Mouse (Mus musculus) induced T-regulatory cell, adult 2 months (primary cell): ENCODE data around the gene Jpt1.
"Not testable (repeated sequence)": the region's sequence is repeated elsewhere in the genome, so short reads cannot be mapped to it uniquely, and the experiment has no call there.

Experiments
- DNase-seq: peaks from one replicate; pipeline ENCODE4 v3.0.0-alpha.2; 2012; ENCODE audit warnings: low read depth

Gene Jpt1

DNA sequence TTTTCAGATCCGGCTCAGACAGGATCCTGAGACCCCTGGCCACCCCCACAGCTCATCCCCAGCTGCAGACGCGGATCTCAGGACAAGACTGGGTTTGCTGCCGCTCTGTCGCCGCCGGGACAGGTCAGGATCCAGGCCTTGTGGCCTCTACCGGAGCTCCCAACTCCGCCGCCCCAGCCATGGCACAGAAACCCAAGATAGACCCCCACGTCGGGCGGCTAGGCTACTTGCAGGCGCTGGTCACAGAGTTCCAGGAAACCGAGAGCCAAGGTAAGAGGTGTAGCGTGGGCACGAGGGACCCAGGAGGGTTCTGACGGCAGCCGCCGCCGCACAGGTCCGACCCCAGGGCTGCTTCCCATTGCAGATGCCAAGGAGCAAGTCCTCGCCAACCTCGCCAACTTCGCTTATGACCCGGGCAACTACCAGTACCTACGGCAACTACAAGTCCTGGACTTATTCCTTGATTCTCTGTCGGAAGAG, 38.4 kb downstream of the Jpt1 start:
- no peak for DNase-seq

DNA sequence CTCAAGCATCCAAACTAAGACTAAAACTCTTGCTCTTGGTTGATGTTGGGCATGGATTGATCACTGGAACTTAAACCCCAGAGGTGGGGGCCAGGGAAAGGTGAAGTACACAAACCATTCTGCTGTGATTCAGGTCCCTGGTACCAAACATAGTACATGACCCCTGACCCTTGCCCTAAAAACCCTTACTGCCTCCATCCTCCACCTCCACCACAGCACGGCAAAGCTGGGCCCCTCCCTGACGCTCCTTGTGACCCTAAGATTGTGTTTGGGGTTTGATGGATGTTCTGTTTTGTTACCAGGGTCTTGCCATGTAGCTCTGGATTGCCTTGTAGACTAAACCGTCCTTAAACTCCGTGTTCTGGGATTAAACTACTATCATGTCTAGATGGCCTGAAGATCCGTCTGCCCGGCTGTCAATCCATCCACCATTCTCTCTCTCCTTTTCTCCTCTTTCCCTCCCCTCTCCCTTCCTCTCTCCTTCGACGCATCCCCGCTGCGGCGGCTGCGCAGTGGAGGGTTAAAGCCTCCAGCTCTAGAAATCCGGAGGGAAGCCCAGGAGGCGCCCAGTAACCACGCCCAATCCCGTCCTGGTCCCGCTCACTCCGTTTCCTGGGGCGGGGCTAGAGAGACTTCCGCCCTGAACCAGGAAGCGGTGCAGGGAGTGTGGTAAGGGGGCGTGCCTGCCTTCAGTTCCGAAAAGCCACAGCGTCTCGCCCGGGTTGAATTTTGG, 39.0 kb downstream of the Jpt1 start, which contains the start of gene Armc7:
Gene Armc7, plus strand, starts transcription at position 643 of the 733 bp plus-strand sequence.
- DNase-seq, result peak; percentile 98

DNA sequence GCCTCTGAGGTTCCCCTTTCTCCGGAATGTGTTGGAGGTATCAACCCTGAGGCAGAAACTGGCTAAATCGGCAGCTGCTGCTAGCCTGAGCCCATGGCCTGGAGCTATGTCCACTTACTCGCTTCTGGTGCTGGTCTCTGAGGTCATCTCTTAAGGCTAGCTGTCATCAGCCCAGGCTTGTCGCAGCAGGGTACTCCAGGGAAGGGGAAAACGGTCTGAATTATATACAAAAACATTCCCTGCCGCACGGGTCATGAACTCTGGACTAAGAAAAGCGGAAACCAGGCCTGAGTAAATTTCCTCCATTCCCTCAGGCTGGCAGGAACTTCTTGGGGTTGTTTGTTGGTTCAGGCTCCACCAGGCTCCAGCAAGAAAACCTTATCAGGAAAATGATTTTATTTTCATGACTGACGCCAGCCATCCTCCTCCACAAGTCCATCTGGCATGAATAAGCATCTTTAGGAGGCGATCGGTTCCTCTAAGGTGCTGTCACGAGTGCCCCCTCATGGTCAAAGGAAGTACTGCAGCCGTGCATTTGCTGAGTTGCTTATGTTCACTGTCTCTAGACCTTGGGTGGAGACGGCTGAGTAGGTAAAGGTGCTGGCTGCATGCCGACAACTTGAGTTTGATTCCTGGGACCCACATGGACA, 40.4 kb downstream of the Jpt1 start:
- peak; percentile 97 for DNase-seq

DNA sequence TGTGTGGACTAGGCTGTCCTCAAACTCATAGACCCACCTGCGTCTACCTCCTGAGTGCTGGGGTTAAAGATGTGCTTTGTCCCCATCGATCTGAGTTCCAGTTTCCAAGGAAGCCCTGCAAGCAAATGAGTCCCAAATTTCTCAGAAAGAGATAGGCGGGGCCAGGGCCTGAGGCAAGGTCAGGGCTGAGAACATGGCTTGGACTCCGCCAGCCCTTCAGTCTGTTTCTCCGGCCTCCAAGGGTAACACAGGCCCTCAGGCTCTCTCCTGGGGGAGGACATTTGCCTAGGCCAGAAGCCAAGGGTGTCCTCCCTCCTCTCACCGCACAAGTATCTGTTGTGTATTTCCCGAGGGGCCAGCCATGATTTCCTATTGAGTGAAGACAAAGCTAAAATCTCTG, 42.0 kb downstream of the Jpt1 start:
- DNase-seq, result no peak

DNA sequence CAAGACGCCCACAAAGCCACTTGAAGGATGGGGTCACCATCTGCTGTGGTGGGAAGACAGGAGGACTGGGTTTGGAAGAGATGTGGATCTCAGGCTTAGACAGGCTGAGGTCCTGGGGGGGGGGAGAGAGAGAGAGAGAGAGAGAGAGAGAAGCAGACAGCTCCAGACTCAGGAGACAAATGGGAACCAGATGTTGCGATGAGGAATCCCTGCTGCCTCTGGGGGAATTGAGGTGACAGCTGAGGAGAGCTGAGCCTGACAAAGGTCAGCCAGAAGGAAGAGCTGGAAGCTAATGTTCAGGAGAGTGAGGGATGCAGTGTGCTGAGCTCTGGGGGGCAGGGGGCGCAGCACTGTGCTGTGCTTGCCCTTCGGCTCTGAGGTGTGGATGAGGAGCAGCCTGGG, 47.0 kb downstream of the Jpt1 start:
- no peak for DNase-seq

DNA sequence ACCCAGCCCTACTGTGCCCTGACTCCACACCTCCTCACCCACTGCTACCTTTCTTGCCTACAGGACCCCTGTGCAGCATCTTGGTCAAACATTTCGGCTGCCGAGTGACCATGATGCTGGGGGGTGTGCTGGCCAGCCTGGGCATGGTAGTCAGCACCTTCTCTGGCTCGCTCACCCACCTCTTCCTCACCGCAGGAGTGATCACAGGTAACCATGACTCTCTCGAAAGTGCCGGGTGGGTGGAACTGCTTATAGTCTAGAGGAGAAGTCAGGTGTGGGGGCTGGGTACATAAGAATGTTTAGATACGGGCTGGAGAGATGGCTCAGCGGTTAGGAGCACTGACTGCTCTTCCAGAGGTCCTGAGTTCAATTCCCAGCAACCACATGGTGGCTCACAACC, 49.3 kb downstream of the Jpt1 start:
- DNase-seq, result peak; percentile 44

DNA sequence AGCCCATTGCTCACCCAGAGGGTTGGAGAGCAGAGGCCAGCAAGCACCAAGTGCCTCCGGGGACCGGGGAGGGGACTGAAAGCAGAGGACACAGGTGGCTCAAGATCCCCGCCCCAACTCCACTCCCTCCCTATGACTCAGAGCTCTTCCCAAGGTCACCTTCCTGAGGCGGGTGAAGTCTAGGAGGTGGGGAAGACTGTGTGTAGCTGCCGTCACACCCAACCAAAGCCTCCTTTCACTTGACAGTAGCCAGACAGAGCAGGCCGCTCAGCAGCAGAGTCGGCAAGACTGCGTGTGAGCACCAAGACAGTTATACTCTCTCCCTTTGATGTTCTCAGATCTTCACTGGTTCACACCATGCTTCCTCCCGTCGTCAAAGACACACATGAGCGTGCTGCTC, 50.8 kb downstream of the Jpt1 start:
- DNase-seq, result peak; percentile 52

DNA sequence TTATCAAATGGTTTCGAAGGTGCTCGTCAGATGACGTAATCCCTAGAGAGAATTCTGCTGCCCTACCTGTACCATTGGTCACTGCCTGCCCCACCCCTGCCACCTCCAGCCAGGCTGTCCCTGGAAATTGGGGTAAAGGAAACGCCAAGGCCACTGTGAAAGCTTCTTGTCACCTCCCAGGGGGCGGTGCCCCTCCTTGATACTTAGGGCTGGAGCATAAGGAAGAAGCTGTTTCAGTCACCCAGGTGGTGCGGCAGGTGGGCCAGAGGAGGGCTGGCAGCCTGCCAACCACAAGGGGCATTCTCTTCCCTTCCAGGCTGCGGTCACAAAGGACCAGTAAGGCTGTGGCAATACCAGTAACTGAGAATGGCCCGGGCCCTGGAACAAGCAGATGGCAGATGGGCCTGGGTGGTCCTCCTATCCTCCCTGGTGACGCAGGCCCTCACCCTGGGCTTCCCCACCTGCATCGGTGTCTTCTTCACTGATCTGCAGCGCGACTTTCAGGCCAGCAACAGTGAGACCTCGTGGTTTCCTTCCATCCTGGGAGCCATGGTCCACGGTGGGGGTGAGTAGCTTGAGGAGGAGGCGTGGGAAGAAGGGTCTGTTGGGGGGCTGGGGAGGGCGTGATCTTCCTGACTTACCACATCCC, 51.8 kb downstream of the Jpt1 start, which contains the start of gene Slc16a5:
Gene Slc16a5, plus strand, starts transcription at position 232 of the 649 bp plus-strand sequence.
- DNase-seq, result no peak

DNA sequence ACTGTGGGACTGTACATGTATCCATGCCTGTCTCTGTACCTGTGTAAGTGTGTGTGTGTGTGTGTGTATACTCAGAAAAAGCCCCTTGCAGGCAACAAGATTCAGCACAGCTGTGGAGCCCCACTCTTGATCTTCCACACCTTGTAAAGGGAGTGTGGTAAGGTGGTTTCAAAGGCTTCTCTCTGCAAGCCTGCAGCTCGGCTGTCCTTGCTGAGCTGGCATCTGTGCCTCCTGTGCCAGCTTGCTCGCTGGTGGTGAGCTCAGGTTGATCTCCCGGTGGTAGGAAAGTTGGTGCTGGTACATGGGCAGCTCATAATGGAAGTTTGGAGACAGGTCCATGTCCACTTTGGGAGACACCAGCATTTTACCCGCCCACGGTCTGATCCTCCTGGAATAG, 52.3 kb downstream of the Jpt1 start:
- peak; percentile 37 for DNase-seq

DNA sequence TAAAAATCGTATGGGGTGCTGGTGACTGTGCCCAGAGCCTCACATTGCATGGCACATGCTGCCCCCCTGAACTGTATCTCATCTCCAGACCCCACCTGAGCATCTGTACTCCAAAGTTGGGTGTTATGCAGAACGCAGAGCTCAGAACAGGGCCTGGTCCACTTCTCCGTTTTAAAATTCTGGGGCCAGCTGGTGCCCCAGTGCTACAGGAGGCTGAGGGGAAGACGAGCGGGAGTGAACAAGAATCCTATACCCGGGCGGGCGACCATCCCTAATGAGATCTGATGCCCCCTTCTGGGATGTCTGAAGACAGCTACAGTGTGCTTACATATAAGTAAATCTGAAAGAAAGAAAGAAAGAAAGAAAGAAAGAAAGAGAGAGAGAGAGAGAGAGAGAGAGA, 53.2 kb downstream of the Jpt1 start:
- DNase-seq, result no peak

DNA sequence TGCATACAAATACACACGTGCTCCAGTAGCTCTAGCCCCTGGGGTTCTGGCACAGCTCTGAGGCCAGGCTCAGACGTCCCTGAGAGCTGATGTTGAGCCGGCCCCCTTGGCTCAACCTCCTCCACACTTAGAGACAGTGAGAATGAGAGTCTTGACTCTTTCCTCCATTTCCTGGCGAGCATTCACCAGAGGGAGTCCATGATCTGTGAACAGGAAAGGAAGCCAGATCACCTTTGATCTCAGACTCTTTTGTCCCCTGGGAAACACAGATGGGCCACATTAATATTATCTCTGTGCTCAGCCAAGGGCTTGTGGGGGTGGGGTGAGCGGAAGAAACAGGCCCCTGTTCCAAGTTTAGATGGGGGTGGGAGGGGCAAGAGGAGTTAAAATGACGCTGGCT, 56.8 kb downstream of the Jpt1 start:
- DNase-seq, result no peak

DNA sequence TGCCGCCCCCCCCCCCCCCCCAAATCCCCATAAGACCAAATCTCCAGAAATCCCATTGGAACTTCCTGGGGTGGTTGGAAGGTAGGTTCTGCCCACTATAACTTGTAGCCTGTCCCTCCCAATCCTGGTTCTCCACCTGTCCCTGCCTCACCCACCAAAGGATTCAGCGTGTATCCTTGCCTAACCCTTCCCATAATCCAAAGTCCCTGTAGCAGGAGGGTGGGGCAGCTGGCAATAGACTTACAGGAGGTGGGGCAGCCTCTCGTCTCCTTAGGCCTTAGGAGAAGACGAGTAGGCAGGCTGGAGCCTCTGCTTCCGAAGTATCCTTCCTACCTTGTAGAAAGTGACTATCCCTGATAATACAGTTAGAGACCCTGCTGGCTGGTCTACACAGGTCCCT, 58.0 kb downstream of the Jpt1 start:
- no peak for DNase-seq

DNA sequence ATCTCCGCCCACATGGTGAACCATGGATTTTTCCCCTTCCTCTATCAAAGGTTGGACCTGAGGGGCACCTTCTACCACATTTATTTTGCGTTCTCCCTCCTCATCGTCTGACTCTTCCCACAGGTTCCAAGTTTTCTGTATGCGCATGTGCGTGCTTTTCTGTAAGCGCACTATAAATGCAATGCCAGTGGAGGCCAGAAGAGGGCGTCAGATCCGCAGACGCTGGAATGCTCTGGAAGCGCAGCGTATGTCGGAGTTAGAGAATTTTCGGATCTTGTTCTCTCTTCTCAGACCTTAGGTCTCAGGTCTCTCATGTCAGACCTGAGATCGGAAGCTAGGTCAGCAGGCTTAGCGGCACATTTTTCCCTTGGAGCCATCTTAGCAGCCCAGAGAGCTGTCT, 58.6 kb downstream of the Jpt1 start:
- DNase-seq, result no peak

DNA sequence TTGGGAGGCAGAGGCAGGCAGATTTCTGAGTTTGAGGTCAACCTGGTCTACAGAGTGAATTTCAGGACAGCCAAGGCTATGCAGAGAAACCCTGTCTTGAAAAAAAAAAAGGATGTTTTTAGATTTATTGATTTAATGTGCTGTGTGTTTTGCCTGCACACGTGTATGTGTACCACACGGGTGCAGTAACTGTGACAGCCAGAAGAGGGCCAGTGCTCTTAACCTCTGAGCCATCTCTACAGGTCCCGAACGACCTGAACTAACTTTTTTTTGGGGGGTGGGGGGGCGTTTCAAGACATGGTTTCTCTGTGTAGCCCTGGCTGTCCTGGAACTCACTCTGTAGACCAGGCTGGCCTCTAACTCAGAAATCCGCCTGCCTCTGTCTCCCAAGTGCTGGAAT, 59.4 kb downstream of the Jpt1 start:
- not testable (repeated sequence) for DNase-seq

DNA sequence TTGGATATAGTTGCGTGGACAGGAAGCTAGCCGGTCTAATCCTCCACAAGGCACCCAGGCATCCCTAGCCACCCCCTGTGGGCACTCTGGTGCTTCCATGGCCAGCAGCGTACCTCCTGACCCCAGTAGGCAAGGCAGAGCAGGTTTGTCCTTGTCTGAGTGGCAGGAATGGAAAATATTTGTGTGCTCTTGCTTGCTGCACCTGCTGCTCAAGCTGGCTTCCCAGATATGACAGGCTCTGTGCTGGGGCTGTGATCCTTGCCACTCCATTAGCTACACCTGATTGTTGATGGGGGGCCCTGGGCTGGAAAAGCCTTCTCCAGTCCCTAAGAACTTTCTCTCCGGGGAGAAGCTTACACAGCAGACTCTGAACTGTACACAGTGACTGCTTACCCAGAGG, 60.9 kb downstream of the Jpt1 start:
- no peak for DNase-seq

DNA sequence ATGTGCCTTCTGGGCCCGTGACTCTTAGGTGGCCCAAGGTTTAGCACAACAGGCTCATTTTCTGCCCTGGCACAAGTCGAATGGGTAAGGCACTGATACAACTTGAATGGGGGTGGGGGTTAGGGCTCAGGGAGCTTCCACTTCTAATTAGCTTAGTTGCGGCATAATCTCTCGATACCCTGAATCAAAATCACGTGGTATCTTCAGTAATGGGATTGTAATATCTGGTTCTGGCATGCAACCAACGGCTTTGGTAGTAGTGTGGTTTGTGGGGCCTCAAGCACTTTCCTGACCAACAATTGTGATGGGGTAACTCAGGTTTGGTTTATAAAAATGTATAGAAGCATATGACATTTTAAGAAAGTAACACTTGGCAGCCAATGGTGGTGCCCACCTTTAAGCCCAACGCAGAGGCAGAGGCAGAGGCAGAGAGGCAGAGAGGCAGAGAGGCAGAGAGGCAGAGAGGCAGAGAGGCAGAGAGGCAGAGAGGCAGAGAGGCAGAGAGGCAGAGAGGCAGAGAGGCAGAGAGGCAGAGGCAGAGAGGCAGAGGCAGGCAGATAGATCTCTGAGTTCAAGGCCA, 61.8 kb downstream of the Jpt1 start:
- DNase-seq, result no peak

DNA sequence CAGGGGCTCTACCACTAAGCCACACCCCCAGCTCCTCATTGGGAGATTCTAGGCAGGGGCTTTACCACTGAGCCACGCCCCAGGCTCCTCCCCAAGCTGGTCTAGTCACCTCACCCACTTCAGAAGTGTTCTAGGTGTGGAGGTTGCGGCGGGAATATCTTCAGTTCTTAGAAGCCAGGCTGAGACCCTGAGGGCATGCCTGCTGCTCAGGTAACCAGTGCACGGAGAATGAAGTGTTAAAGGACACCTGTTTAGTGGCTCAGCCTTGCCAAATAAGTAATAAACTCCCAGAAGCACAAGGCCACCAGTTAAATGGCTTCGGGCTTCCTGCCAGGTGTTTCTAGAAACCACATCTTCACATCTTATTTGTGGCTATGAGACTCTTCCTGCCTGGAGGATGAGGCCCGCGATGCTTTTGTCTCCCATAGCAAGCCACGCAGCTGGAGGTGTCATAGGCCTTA, 62.4 kb downstream of the Jpt1 start:
- peak; percentile 83 for DNase-seq

DNA sequence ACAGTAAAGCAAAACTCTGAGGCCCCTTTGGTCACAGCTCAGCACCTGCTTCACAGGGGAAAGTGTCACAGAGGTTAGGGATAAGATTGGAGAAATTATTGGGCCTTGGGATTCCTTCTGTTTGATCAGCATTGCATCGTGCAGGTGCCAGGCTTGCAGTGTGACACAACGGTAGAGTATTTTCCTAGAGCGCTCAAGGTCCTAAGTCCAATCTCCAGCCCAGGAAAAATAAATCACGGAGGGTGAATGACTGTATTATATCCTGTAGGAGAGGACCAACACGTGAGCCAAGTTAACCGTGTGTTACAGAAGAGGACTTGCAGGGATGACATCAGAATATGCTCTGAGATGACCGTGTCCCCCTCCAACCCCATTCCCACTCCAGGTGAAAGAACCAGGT, 64.0 kb downstream of the Jpt1 start:
- DNase-seq, result no peak

DNA sequence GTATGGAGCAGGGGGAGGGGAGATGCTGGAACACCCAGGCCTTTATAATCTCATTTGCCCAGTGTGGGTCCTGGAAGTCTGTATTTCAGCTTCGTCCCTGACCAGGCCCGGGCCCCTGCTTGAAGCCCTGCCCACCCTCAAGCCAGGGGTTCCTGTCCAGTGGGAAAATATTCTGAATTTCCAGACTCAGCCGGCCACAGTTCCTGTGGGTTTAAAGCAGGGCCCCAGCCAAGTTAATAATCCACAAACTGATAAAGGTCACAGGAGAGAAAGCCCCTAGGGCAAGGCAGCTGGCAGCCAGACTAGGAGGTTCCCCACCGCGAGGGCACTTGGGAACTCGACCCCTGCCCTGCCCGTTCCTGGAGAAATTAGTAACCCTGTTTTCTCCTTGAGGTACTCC, 65.2 kb downstream of the Jpt1 start:
- DNase-seq, result no peak

DNA sequence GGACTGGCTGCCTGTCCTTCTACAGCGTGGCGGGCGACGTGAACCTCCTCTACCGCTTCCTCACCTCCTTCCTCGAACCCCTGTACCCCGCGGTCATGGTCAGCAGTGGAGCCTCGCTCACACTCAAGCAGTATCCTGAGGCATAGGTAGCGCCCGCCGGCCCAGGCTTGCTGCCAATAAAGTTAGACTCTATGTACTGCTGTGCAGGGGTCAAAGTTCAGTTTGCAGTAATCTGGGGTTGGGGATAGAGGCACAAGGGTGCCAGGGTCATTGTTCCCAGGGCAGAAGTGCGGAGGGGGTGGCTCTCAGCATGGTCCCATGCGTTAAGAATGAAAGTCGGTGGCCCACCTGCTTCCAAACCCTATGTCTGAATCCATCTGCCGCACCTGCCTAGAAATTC, 66.1 kb downstream of the Jpt1 start:
- DNase-seq, result no peak
